Mouse (Mus musculus): Measurements from ENCODE around the gene Tns3.

The Tns3 gene

DNA sequence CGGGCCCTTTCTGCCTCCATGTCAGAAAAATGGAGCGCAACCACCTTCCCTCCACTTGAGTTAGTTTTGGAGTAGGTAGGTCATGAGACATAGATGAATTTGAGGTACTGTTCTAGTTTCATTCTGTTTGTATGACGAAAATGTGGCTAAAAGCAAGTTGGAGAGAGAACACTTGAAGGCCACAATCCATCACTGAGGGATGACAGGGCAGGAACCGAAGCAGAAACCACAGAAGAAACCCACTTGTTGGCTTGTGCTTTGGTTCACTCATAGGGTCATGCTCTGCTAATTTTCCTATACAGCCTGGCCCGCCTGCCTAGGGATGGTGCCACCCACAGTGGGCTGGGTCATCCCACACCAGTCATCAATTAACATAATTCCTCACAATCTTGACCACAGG, 14.9 kb upstream of the Tns3 start:
- no peak for DNase-seq

DNA sequence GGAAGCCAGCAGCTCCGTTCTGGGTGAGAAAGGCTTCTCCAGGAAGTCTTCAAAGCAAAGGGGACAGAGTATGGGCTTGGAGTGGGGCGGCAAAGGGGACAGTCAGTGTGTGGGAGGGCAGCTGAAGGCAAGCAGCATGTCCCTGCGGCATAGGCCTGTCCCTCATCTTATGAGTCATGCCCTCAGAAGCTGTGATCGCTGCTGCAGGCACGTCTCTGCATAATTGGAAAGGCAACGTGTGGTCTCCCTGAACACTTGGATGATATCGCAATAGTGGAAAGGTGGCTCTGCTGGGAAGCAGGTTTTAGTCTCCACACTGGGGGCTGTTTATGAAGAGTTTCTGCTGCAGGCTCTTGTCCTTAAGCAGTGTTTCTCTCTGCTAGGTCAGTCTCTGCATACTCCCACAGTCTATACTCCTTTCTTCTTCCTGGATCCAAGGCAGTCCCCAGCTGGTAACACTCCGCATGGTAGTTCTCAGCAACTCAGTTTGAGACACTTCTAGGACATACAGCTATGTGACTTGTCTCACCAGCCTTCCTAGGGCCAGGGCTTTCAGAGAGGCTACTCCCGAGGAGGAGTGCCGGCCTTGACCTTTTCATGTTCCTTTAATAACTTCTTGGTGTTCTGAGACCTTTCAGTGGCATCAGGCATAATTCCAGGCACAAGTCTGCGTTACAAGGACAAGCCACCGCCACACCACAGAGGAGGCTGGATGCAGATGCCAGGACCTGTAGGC, 14.1 kb upstream of the Tns3 start:
- no peak for DNase-seq

DNA sequence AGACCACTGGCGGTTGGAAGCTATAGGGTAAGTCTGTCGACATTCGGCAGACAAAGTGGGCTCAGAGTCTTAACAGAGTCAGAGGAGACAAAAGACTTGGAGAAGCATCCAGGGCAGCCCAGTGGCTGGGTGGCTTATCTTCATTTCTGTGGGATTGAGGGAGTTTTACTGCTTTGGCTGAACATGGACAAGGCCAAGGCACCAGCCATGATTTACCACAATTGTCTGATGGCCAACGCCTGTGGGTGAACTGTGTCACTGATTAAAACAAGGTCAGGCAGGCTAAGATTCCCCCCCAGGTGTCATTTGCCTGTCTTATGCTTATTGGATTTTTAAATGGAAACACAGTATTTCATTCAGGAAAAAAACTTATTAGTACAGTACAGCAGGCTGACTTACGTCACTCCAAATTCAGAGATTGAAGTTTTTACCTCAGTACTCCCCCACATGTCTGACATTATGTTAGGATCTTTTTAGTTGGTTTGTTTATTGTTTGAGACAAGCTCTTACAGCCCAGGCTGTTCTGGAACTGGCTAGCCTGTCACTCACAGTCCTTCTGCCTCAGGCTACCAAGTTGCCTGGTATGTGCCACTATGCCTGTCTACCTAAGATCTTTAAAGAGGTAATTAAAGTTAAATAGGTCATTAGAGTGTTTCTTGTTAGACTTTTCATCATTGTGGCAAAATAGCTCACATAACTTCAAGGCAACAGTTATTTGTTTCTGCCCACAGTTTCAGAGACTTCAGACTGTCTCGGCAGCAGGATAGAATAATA, 11.6 kb upstream of the Tns3 start:
- no peak for DNase-seq

DNA sequence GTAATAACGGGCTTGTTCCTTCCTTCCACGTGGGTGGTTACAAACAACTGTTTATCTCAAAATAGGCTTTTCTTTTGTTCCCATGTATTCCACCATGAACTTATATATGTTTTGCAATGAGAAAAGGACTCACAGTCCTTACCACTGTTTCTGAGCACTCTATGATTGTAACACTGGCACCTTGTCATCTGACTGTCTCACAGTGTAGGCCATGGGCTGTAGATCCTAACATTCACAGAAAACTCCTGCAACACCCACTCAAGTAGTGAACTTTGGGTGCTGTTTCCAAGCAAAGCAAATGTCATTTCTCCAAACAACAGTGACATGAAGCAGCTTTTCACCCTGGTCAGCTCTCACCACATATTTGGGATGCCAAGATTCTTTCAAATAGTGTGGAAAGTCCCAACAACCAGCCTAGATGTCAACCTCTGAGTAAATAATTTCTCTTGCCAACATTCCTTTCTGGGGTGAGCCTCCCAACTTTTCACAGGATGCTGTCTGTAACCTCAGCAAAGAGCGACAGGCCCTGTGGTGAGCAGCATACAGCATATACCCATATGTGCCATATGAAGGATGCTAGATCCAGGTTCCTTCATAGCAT, 10.3 kb upstream of the Tns3 start:
- no peak for DNase-seq

- no peak for DNase-seq
These were observed 7.4 kb upstream of the Tns3 start for GRCm38 (mm10) chr11:8671698-8672097.

DNA sequence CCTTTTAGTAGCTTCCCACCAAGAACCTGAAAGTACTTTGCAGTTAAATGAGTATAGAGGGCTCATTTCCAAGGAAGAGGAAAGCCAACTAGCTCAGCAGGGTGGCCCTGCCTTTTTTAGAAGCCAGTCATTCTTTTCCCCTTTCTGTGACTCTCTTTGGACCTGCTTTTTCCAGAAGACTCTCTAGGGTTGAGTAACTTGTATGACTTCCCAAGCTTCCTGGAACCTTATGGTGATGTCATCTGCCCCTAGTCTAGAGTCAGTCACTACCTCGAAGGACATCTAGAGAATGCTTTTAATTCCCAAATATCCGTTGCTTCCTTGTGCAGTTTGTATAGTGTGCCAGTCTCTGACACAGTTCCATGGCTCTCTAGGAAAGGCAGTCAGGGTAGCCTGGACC, 4.8 kb upstream of the Tns3 start:
- no peak for DNase-seq

DNA sequence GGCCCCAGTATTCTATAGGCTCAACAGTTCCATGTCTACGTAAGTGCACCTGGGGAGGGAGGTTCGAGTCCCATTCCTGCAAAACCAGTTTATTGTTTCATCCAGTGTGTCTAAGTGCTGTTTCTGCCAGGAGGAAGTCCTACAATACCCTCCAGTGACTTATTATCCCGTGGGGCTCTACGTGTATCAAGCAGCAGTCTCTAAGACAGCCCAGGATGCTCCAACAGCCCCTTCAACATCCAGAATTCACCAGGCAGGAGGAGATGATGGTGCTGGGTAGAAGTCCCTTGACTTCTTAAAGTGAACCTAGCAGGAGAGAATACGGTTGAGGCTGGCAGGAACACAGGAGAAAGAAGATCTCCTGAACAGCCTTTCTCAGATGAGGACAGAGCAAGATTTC, 462 bp upstream of the Tns3 start:
- no peak for DNase-seq

DNA sequence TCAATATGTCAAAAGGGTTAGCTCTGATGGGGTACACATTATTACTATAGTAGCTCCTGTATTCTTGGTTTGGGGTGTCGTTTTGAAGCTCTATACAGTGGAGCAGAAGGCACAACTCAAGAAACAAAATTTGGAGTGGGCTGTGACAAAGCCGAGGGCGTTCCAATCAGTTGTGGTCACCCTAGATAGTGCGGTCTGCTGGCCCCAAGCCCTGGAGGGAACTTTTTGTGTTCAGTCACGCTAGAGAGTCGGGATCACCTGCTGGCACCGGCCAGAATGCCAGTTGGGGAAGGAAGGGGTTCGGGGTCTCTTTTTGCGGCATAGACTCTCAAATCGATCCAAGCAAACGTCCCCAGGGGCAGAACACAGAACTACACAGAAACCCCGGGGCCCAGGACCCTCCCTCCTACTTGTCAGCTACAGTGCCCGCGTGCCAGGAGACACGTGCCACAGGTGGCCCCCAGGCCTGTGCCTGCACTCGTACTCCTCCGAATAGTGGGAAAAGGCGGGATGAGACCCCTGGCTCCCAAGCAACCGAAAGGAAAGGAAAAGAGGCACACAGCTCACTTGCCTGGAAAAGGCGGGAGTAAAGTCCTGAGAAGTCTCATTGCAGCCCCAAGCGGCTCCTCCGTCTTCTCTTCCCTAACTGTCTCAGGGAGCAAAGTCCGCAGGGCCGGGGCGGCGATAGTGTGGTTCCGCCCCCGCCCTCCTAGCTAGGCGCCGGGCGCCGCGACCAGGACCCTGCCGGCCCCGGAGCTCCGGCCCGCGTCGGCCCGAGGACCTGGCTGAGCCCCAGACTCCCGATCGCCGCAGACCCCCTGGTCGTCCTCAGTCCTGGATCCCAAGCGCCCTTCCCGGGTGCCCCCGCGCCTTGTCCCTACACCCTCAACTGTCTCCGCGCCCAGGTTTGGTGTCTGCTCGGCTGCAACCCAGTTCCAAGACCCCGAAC, 617 bp downstream of the Tns3 start:
- DNase-seq, result peak; percentile 88 to 92

DNA sequence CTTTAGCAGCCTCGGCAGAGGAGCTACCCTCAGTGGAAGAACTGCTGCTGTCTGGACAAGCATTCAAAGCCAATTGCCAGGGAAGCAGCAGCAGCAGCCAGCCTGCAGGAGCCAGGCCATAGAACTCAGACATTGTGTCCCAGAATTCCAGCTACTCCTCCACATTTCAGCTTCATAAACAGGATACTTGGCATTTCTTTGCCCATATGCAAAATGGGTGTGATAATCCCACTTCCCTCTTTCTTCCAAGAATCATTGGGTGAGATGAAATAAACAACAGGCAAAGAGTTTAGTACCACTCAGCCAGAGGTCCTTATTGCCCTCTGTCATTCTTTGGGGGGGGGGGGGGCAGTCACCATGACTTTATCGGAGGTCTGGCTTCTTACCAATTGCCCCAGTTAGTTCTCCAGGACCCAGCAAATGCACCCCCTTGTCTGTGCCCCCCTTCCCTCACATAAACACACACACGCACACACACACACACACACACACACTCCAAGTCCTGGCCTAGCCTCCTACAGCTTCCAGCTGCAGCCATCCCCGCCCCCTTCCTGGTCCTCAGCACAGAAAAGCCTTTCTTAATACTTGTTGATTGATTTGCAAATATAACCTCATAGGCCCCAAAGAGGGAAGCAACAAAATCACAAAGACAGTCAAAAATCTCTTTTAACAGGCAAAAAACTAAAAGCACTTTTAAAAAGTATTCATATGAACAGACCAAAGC, 1.5 kb downstream of the Tns3 start:
- DNase-seq, result peak; percentile 57 to 64

- DNase-seq, result no peak
These were observed 3.4 kb downstream of the Tns3 start for GRCm38 (mm10) chr11:8660951-8661350.

GRCm38 (mm10) chr11:8659851-8660250, 4.5 kb downstream of the Tns3 start:
- no peak for DNase-seq

GRCm38 (mm10) chr11:8659061-8659460, 5.3 kb downstream of the Tns3 start:
- peak; percentile 63 to 74 for DNase-seq

GRCm38 (mm10) chr11:8657493-8657892, 6.8 kb downstream of the Tns3 start:
- DNase-seq, result no peak

GRCm38 (mm10) chr11:8656448-8657393, 7.6 kb downstream of the Tns3 start:
- peak; percentile 32 to 51 for DNase-seq

DNA sequence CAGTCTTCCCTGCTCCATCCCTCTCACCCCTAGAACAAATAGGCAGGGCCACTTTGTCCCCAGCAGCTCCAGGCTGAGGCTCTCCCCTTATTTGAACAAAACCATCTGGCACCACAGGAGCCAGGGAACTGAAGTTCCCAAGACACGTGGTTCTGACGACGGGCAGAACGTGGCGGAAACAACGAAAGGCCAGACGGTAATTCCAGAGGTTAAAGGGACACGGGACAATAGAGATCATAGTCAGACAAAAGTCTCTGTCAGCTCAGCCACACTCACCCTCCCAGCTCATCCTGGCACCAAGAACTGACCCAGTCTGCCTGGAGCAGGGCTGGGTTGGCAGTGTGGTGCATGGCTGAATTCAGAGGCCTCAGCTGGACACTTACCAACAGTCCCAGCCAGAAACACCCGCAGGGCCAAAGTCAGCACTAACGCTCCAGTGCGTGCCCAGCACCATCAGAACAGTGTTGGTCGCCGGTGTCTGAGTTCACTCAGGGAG, 10.5 kb downstream of the Tns3 start:
- DNase-seq, result peak; percentile 81 to 90

DNA sequence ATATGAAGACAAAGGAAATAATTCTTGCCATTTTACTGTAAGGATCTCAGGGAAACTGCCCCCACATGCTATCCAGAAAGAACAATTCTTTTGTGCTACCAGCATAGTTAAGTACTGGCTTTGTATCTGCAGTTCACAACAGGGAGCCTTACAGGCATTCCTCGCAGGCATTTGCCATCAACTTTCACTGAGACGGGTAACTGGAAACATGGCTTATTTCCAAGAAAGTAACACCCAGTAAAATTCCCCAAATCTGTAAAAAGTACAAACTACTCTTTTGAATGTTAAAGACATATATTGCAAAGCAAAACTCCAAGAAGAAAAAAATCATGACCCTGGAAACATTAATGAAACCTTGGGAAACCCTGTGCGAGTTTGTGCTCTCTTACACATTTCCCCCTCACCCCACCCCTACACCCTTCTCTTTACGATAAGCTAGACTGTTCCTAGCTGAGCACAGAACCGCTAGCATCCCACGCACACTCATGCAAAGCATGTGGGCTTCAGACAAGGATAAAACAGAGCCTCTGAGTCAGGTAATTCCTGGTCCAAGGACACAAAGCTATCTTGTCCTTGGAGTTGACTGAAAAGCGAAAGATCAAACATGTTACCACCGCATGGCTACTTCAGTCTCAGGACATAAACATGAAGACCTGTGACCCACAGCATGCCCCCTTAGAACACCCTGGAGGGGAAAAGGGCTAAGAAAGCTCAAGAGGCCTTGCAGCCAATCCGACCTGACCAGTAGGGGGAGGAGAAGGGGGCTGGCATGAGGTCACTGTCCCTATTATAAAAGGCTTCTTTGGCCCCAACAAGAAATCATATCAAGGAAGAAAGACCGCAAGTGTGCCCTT, 11.3 kb downstream of the Tns3 start:
- no peak for DNase-seq

- DNase-seq, result peak; percentile 35 to 64
These were observed 12.1 kb downstream of the Tns3 start for GRCm38 (mm10) chr11:8652116-8652714.

DNA sequence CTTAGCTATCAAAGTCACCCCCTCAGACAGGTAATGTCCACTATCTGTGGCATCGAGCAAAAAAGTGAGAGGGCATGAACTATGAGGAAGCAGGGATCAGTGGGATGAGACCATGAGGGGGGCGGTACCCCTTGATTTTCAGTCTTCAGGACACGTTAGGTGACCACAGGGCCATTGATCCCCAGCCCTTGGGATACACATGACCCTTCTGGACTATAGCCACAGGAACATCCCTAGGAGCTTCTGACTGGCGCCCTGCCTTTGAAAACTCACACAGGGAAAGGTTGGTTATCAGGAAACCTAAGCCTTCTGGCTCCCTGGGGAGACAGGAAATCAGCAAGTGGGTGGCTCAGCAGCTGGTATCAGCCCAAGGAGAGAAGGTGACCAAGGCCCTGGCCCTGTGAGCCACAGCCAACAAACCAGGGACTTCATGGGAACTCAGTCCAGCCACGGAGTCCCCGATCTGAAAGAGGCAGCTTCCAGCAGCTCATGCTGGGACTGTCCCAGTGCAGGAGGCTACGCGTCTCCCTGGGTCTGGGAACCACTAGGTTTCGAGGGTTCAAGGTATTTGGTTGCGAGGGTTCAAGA, 12.8 kb downstream of the Tns3 start:
- no peak for DNase-seq

DNA sequence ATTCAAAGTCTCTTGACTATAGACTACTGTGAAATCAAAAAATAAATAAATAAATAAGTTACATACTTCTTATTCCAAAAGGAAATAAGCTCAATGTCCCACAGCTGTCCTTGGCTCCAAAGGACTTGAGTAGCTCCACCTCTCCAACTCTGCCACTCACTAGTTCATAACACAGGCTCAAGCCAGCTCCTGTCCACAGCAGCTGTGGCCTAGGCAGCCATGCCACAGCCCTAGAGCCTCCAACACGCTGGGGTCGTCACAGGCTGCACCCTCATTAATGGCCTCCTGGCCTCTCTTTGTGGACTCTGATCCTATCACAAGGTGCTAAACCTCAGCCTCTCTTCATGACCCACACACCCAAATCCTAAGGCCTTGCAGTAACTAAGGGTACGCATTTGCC, 18.7 kb downstream of the Tns3 start:
- peak in 1 of 2 experiments; percentile 55 for DNase-seq
